Mouse (Mus musculus) embryonic facial prominence, embryonic 15.5 days (tissue): ENCODE results near the gene Rdh12. TPM values are rescaled to one million over a fixed set of nuclear protein-coding genes. Genes with fewer than 3 reads are reported as not detected.
A peak's percentile ranks its signal among the peaks of the same experiment; 100 is the strongest.
"Not testable (repeated sequence)": the region's sequence is repeated elsewhere in the genome, so short reads cannot be mapped to it uniquely, and the experiment has no call there.

Experiments used
- ATAC-seq: fragments of 200-750 bp; cut with Nextera tagmentation; 2 replicates; pipeline ENCODE4 v1.8.0; 2017; ENCODE audit warnings: low read depth, moderate TSS enrichment; ENCODE audit not compliant: insufficient number of reproducible peaks, low FRiP score, low TSS enrichment
- H3K27ac ChIP-seq: fragments of 300-500 bp; sonication (generic); replicated peaks from 2 replicates; pipeline ENCODE4 v1.5.1; 2015; ENCODE audit warnings: mild to moderate bottlenecking, inconsistent platforms
- H3K27me3 ChIP-seq: fragments of 300-500 bp; sonication (generic); 2 replicates; pipeline ENCODE4 v1.6.1; 2015; ENCODE audit warnings: inconsistent platforms
- H3K36me3 ChIP-seq: fragments of 300-500 bp; sonication (generic); 2 replicates; pipeline ENCODE4 v1.6.1; 2015; ENCODE audit warnings: mild to moderate bottlenecking, inconsistent platforms
- H3K4me1 ChIP-seq: fragments of 300-500 bp; sonication (generic); 2 replicates; pipeline ENCODE4 v1.6.1; 2015; ENCODE audit warnings: inconsistent platforms
- H3K4me2 ChIP-seq: fragments of 300-500 bp; sonication (generic); replicated peaks from 2 replicates; pipeline ENCODE4 v1.6.1; 2015; ENCODE audit warnings: mild to moderate bottlenecking, inconsistent platforms
- H3K4me3 ChIP-seq: fragments of 300-500 bp; sonication (generic); replicated peaks from 2 replicates; pipeline ENCODE4 v1.5.1; 2015; ENCODE audit warnings: mild to moderate bottlenecking, inconsistent platforms
- H3K9ac ChIP-seq: fragments of 300-500 bp; sonication (generic); 2 replicates; pipeline ENCODE4 v1.6.1; 2015; ENCODE audit warnings: inconsistent platforms
- H3K9me3 ChIP-seq: fragments of 300-500 bp; sonication (generic); replicated peaks from 2 replicates; pipeline ENCODE4 v1.6.1; 2016; ENCODE audit warnings: inconsistent platforms
- WGBS: fragments of 180-500 bp; shearing (Covaris S2); methylation state at CpG from one replicate; pipeline ENCODE4 v1.1.7; 2015; 5-methylcytosine and 5-hydroxymethylcytosine counted together
- polyA plus RNA-seq: library from polyadenylated mRNA; unstranded; fragments of >200 nt; fragmentation: Nextera tagmentation; extraction: Ambion mirVana; gene quantifications from 2 replicates; pipeline ENCODE4 v1.2.1, GENCODE M21; 2015

The Rdh12 gene
- polyA plus RNA-seq = 20.5 and 22.0 TPM in 2 replicates

- H3K9ac ChIP-seq = peak within 1 kb of the TSS; percentile 29; the same call in 1 of the 2 replicates
- peak within 1 kb of the TSS; percentile 48 for H3K4me3 ChIP-seq
- no peak within 1 kb of the TSS for H3K27ac ChIP-seq
- WGBS = 4% methylated on average over 13 of the region's 13 CpGs
- peak within 1 kb of the TSS; percentile 63 for H3K4me2 ChIP-seq
- no peaks in the 10 kb centered on the region for H3K36me3 ChIP-seq
- no peaks in the 10 kb centered on the region for H3K9me3 ChIP-seq
- no peak for ATAC-seq
- no peaks in the 10 kb centered on the region for H3K4me1 ChIP-seq
- H3K27me3 ChIP-seq = no peaks in the 10 kb centered on the region
Measured at GRCm38 (mm10) chr12:79208703-79209464, at the start of gene Rdh12. Rdh12 (plus strand) TSS chr12:79208914.

GRCm38 (mm10) chr12:79162876-79163275, 45.8 kb upstream of the Rdh12 start:
- H3K4me2 ChIP-seq = no peak overlapping the region
- peaks cover 60% of the 10 kb centered on the region for H3K36me3 ChIP-seq
- H3K27me3 ChIP-seq = no peaks in the 10 kb centered on the region
- H3K4me3 ChIP-seq = no peak overlapping the region
- ATAC-seq = no peak
- no peak overlapping the region for H3K27ac ChIP-seq
- H3K4me1 ChIP-seq = no peaks in the 10 kb centered on the region
- no peaks in the 10 kb centered on the region for H3K9me3 ChIP-seq
- H3K9ac ChIP-seq = no peak overlapping the region
- 93% methylated on average over 3 of the region's 3 CpGs for WGBS

GRCm38 (mm10) chr12:79169173-79169572, 39.5 kb upstream of the Rdh12 start:
- Histone ChIP-seq H3K9me3 (no peaks in the 10 kb centered on the region), H3K36me3 (peaks cover 12% of the 10 kb centered on the region; the same call in 1 of the 2 replicates), H3K27ac (no peak overlapping the region), H3K4me1 (peaks cover 6% of the 10 kb centered on the region), H3K9ac (no peak overlapping the region), H3K27me3 (no peaks in the 10 kb centered on the region), H3K4me3 (no peak overlapping the region), H3K4me2 (no peak overlapping the region)
- ATAC-seq = no peak

- Histone ChIP-seq H3K36me3 (peaks cover 14% of the 10 kb centered on the region; the same call in 1 of the 2 replicates), H3K27ac (no peak overlapping the region), H3K9me3 (no peaks in the 10 kb centered on the region), H3K4me2 (no peak overlapping the region), H3K9ac (no peak overlapping the region), H3K4me3 (no peak overlapping the region), H3K27me3 (no peaks in the 10 kb centered on the region), H3K4me1 (peaks cover 6% of the 10 kb centered on the region)
- WGBS = 63% methylated on average over 3 of the region's 3 CpGs
- no peak for ATAC-seq
Measured at GRCm38 (mm10) chr12:79170421-79170820, 38.3 kb upstream of the Rdh12 start.

GRCm38 (mm10) chr12:79171269-79171995, 37.3 kb upstream of the Rdh12 start:
- Histone ChIP-seq H3K4me3 (peak overlapping the region; percentile 100), H3K9ac (peak overlapping the region; percentile 85; the same call in 1 of the 2 replicates), H3K9me3 (no peaks in the 10 kb centered on the region), H3K4me2 (peak overlapping the region; percentile 65), H3K4me1 (peaks cover 6% of the 10 kb centered on the region), H3K36me3 (peaks cover 21% of the 10 kb centered on the region; the same call in 1 of the 2 replicates), H3K27ac (peak overlapping the region; percentile 95; the same call in 1 of the 2 replicates), H3K27me3 (no peaks in the 10 kb centered on the region)
- 27% methylated on average over 12 of the region's 12 CpGs for WGBS
- ATAC-seq = no peak

- peak within 1 kb of the TSS; percentile 100 for H3K4me3 ChIP-seq
- peaks cover 29% of the 10 kb centered on the region for H3K36me3 ChIP-seq
- H3K4me2 ChIP-seq = peak within 1 kb of the TSS; percentile 65
- H3K9me3 ChIP-seq = no peaks in the 10 kb centered on the region
- H3K4me1 ChIP-seq = peaks cover 6% of the 10 kb centered on the region
- ATAC-seq = peak; percentile 97
- H3K27me3 ChIP-seq = no peaks in the 10 kb centered on the region
- under 1% methylated on average over 73 of the region's 73 CpGs for WGBS
- H3K9ac ChIP-seq = peak within 1 kb of the TSS; percentile 85
- H3K27ac ChIP-seq = peak within 1 kb of the TSS; percentile 95
Measured at GRCm38 (mm10) chr12:79172019-79172941, 36.4 kb upstream of the Rdh12 start, which contains the start of gene Vti1b. Vti1b (minus strand) TSS chr12:79172667.

GRCm38 (mm10) chr12:79173721-79174120, 35.0 kb upstream of the Rdh12 start:
- Histone ChIP-seq H3K4me2 (no peak overlapping the region), H3K9ac (no peak overlapping the region), H3K27me3 (no peaks in the 10 kb centered on the region), H3K9me3 (no peaks in the 10 kb centered on the region), H3K4me1 (peaks cover 6% of the 10 kb centered on the region), H3K4me3 (no peak overlapping the region), H3K36me3 (peaks cover 35% of the 10 kb centered on the region), H3K27ac (no peak overlapping the region)
- WGBS = 87% methylated on average over 5 of the region's 5 CpGs
- no peak for ATAC-seq

GRCm38 (mm10) chr12:79175998-79176397, 32.7 kb upstream of the Rdh12 start:
- Histone ChIP-seq H3K27ac (no peak overlapping the region), H3K9me3 (no peaks in the 10 kb centered on the region), H3K27me3 (no peaks in the 10 kb centered on the region), H3K9ac (no peak overlapping the region), H3K36me3 (peaks cover 39% of the 10 kb centered on the region), H3K4me3 (no peak overlapping the region), H3K4me1 (peaks cover 6% of the 10 kb centered on the region), H3K4me2 (no peak overlapping the region)
- ATAC-seq = no peak
- 92% methylated on average over 5 of the region's 5 CpGs for WGBS

GRCm38 (mm10) chr12:79185160-79185559, 23.6 kb upstream of the Rdh12 start:
- H3K4me3 ChIP-seq, H3K27ac ChIP-seq, H3K9ac ChIP-seq, H3K9me3 ChIP-seq, H3K27me3 ChIP-seq, ATAC-seq, H3K4me1 ChIP-seq, H3K4me2 ChIP-seq: not testable (repeated sequence)
- 88% methylated on average over 4 of the region's 6 CpGs for WGBS
- H3K36me3 ChIP-seq = peaks cover 64% of the 10 kb centered on the region

- peak overlapping the region; percentile 48; the same call in 1 of the 2 replicates for H3K27ac ChIP-seq
- H3K9me3 ChIP-seq = no peaks in the 10 kb centered on the region
- H3K9ac ChIP-seq = peak overlapping the region; percentile 21
- peak overlapping the region; percentile 56 for H3K4me3 ChIP-seq
- H3K27me3 ChIP-seq = no peaks in the 10 kb centered on the region
- peak; percentile 86 for ATAC-seq
- WGBS = under 1% methylated on average over 18 of the region's 18 CpGs
- peaks cover 18% of the 10 kb centered on the region for H3K4me1 ChIP-seq
- peak overlapping the region; percentile 74 for H3K4me2 ChIP-seq
- H3K36me3 ChIP-seq = peaks cover 25% of the 10 kb centered on the region
Measured at GRCm38 (mm10) chr12:79190931-79191673, 17.6 kb upstream of the Rdh12 start.
